Mouse (Mus musculus) forebrain, embryonic 11.5 days (tissue): Measurements from ENCODE around the gene Rhobtb1. TPM values are rescaled to one million over a fixed set of nuclear protein-coding genes. Genes with fewer than 3 reads are reported as not detected.

ENCODE experiments used
- ATAC-seq: fragments of 200-750 bp; cut with Nextera tagmentation; replicated peaks from 2 replicates; pipeline ENCODE4 v1.8.0; 2017; ENCODE audit warnings: moderate TSS enrichment; ENCODE audit not compliant: low FRiP score
- DNase-seq: peaks from one replicate; pipeline ENCODE4 v3.0.0-alpha.2; 2017; ENCODE audit warnings: low spot score
- H3K27ac ChIP-seq: fragments of 300-500 bp; sonication (generic); 2 replicates; pipeline ENCODE4 v1.5.1; 2014; ENCODE audit warnings: low read depth, low read length
- H3K27me3 ChIP-seq: fragments of 300-500 bp; sonication (generic); 2 replicates; pipeline ENCODE4 v1.6.1; 2014; ENCODE audit warnings: mild to moderate bottlenecking, low read length, mixed read lengths; ENCODE audit not compliant: control insufficient read depth, insufficient read depth
- H3K36me3 ChIP-seq: fragments of 300-500 bp; sonication (generic); 2 replicates; pipeline ENCODE4 v1.6.1; 2014; ENCODE audit warnings: mild to moderate bottlenecking, low read length, moderate library complexity, mixed read lengths; ENCODE audit not compliant: control insufficient read depth, insufficient read depth
- H3K4me1 ChIP-seq: fragments of 300-500 bp; sonication (generic); replicated peaks from 2 replicates; pipeline ENCODE4 v1.6.1; 2014; ENCODE audit warnings: low read length, mixed read lengths; ENCODE audit not compliant: control insufficient read depth, insufficient read depth
- H3K4me2 ChIP-seq: fragments of 300-500 bp; sonication (generic); 2 replicates; pipeline ENCODE4 v1.6.1; 2014; ENCODE audit warnings: low read depth, mild to moderate bottlenecking, low read length, moderate library complexity, mixed read lengths; ENCODE audit not compliant: severe bottlenecking
- H3K4me3 ChIP-seq: fragments of 300-500 bp; sonication (generic); 2 replicates; pipeline ENCODE4 v1.5.1; 2014; ENCODE audit warnings: low read depth, low read length
- H3K9ac ChIP-seq: fragments of 300-500 bp; sonication (generic); 2 replicates; pipeline ENCODE4 v1.6.1; 2014; ENCODE audit warnings: low read length
- H3K9me3 ChIP-seq: fragments of 300-500 bp; sonication (generic); 2 replicates; pipeline ENCODE4 v1.6.1; 2016; ENCODE audit warnings: low read length, mixed read lengths; ENCODE audit not compliant: control insufficient read depth
- WGBS: fragments of 180-500 bp; shearing (Covaris S2); extraction: QIAGEN DNeasy Blood & Tissue Kit; methylation state at CpG from one replicate; pipeline ENCODE4 v1.1.7; 2014; 5-methylcytosine and 5-hydroxymethylcytosine counted together
- polyA plus RNA-seq: library from polyadenylated mRNA; unstranded; fragments of >200 nt; fragmentation: Nextera tagmentation; extraction: Ambion mirVana; gene quantifications from 2 replicates; pipeline ENCODE4 v1.2.1, GENCODE M21; 2014

The Rhobtb1 gene
- polyA plus RNA-seq, 1 experiment from 2014 or later: 15.6 TPM

- ATAC-seq: no peak
- H3K27me3 ChIP-seq: no peaks in the 10 kb centered on the region
Observed at GRCm38 (mm10) chr10:69257592-69258133, 106.4 kb downstream of the Rhobtb1 start.

GRCm38 (mm10) chr10:69258588-69258987 is 107.4 kb downstream of the Rhobtb1 start:
- no peaks in the 10 kb centered on the region for H3K9me3 ChIP-seq
- DNase-seq (no peak), ATAC-seq (no peak)
- H3K36me3 ChIP-seq: no peaks in the 10 kb centered on the region
- H3K27me3 ChIP-seq: no peaks in the 10 kb centered on the region
- WGBS: 81% methylated on average over 9 of the region's 9 CpGs
- no peak overlapping the region for H3K4me2 ChIP-seq
- no peak overlapping the region for H3K27ac ChIP-seq
- no peak overlapping the region for H3K9ac ChIP-seq
- peaks cover 3% of the 10 kb centered on the region; the same call in 1 of the 2 replicates for H3K4me1 ChIP-seq
- no peak overlapping the region for H3K4me3 ChIP-seq

More at GRCm38 (mm10) chr10:69257592-69258133, 106.4 kb downstream of the Rhobtb1 start:
- H3K27ac ChIP-seq: no peak overlapping the region
- no peaks in the 10 kb centered on the region for H3K9me3 ChIP-seq
- peaks cover 3% of the 10 kb centered on the region; the same call in 1 of the 2 replicates for H3K4me1 ChIP-seq
- no peak overlapping the region for H3K9ac ChIP-seq
- no peak for DNase-seq
- H3K36me3 ChIP-seq: no peaks in the 10 kb centered on the region
- H3K4me3 ChIP-seq: no peak overlapping the region
- no peak overlapping the region for H3K4me2 ChIP-seq
- 85% methylated on average over 6 of the region's 6 CpGs for WGBS

- WGBS: 84% methylated on average over 2 of the region's 2 CpGs
- Histone ChIP-seq H3K27me3 (no peaks in the 10 kb centered on the region), H3K36me3 (no peaks in the 10 kb centered on the region), H3K27ac (no peak overlapping the region), H3K9me3 (no peaks in the 10 kb centered on the region), H3K4me2 (no peak overlapping the region), H3K9ac (no peak overlapping the region), H3K4me3 (no peak overlapping the region), H3K4me1 (peaks cover 3% of the 10 kb centered on the region; the same call in 1 of the 2 replicates)
- no peak for ATAC-seq
- no peak for DNase-seq
Observed at GRCm38 (mm10) chr10:69259161-69259560, 107.9 kb downstream of the Rhobtb1 start.

GRCm38 (mm10) chr10:69259929-69260328 is 108.7 kb downstream of the Rhobtb1 start:
- no peaks in the 10 kb centered on the region for H3K9me3 ChIP-seq
- no peak overlapping the region for H3K27ac ChIP-seq
- no peak for DNase-seq
- 91% methylated on average over 8 of the region's 8 CpGs for WGBS
- peaks cover 3% of the 10 kb centered on the region; the same call in 1 of the 2 replicates for H3K4me1 ChIP-seq
- no peak overlapping the region for H3K4me3 ChIP-seq
- no peaks in the 10 kb centered on the region for H3K27me3 ChIP-seq
- ATAC-seq: no peak
- no peak overlapping the region for H3K9ac ChIP-seq
- no peaks in the 10 kb centered on the region for H3K36me3 ChIP-seq
- H3K4me2 ChIP-seq: no peak overlapping the region

GRCm38 (mm10) chr10:69262918-69263822 is 111.9 kb downstream of the Rhobtb1 start:
- Histone ChIP-seq H3K4me3 (no peak overlapping the region), H3K36me3 (no peaks in the 10 kb centered on the region), H3K9ac (no peak overlapping the region), H3K27ac (no peak overlapping the region), H3K9me3 (no peaks in the 10 kb centered on the region), H3K4me1 (no peaks in the 10 kb centered on the region), H3K4me2 (no peak overlapping the region), H3K27me3 (no peaks in the 10 kb centered on the region)
- no peak for DNase-seq
- WGBS: 83% methylated on average over 14 of the region's 14 CpGs
- no peak for ATAC-seq

GRCm38 (mm10) chr10:69263906-69264305 is 112.7 kb downstream of the Rhobtb1 start:
- ATAC-seq (no peak), DNase-seq (no peak)
- H3K4me1 ChIP-seq: no peaks in the 10 kb centered on the region
- H3K4me3 ChIP-seq: no peak overlapping the region
- H3K9me3 ChIP-seq: no peaks in the 10 kb centered on the region
- H3K4me2 ChIP-seq: no peak overlapping the region
- H3K27ac ChIP-seq: no peak overlapping the region
- WGBS: 90% methylated on average over 2 of the region's 2 CpGs
- H3K9ac ChIP-seq: no peak overlapping the region
- H3K27me3 ChIP-seq: no peaks in the 10 kb centered on the region
- no peaks in the 10 kb centered on the region for H3K36me3 ChIP-seq

GRCm38 (mm10) chr10:69265421-69265820 is 114.2 kb downstream of the Rhobtb1 start:
- Histone ChIP-seq H3K4me2 (no peak overlapping the region), H3K4me3 (no peak overlapping the region), H3K9ac (no peak overlapping the region), H3K9me3 (no peaks in the 10 kb centered on the region), H3K27me3 (no peaks in the 10 kb centered on the region), H3K4me1 (no peaks in the 10 kb centered on the region), H3K27ac (no peak overlapping the region), H3K36me3 (peaks cover 5% of the 10 kb centered on the region; the same call in 1 of the 2 replicates)
- 96% methylated on average over 15 of the region's 15 CpGs for WGBS
- ATAC-seq (no peak), DNase-seq (no peak)

GRCm38 (mm10) chr10:69268061-69268643 is 116.9 kb downstream of the Rhobtb1 start:
- no peak overlapping the region for H3K27ac ChIP-seq
- H3K36me3 ChIP-seq: peaks cover 5% of the 10 kb centered on the region; the same call in 1 of the 2 replicates
- H3K9me3 ChIP-seq: no peaks in the 10 kb centered on the region
- DNase-seq (no peak), ATAC-seq (no peak)
- H3K4me2 ChIP-seq: no peak overlapping the region
- WGBS: 58% methylated on average over 10 of the region's 10 CpGs
- no peaks in the 10 kb centered on the region for H3K27me3 ChIP-seq
- no peaks in the 10 kb centered on the region for H3K4me1 ChIP-seq
- H3K4me3 ChIP-seq: no peak overlapping the region
- no peak overlapping the region for H3K9ac ChIP-seq
